Mouse (Mus musculus) retina, postnatal 1 day (tissue): ENCODE results near the gene Cobll1.

Source experiments
- DNase-seq: peaks from one replicate; pipeline ENCODE4 v3.0.0-alpha.2; 2012

Gene Cobll1

DNA sequence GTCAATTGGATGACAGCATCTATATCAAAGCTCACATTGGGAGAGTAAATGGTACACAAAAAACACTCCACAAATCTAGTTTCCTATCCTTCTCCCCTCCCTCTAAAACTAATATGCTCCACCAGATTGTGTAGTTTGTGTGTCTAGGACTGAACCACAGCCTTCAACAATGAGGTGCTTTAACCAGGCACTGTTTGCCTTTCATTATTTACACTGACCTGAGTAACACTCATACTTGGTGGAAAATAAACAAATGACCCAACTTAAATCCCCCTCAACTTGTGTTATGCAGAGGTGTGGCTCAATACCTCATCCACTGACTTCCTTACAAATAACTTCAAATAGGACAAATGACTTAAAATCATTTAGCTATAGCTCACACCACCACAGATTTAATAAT, 155.8 kb downstream of the Cobll1 start:
- DNase-seq = no peak

DNA sequence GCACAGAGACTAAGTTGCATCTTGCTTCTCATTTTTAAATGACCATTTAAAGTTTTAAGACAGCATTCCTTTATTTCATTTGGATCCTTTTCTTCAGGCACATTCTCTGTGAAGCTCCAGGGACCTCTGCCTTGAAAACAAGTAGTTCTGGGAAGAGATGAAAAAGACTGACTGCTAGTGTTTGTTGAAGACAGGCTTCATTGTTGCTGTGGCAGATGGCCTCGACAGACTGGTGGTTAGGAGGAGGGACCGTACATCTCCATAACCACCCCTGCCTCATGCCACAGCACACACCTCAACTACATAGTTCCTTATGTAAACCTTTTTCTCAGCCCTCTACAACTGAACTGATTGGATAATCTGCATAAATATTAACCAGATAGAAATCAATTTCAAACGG, 161.7 kb downstream of the Cobll1 start:
- no peak for DNase-seq

DNA sequence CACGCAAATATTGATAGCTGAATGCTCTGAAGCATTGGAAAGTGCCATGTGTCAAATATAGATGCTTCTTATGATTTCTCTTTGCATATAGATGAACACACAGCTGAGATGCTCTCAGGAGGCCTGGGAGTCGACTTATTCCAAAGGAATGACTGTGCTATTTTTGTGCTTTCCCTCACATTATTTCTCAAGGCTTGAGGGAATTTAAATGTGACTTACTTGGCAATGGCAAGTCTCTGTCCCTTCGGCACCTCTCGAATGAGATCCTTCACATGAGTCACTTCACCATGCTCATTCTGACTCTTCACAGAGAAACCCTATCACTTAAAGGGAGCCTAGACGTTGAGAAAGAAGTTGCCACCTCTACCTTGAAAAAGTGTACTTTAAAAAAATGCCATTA, 163.4 kb downstream of the Cobll1 start:
- DNase-seq = no peak

DNA sequence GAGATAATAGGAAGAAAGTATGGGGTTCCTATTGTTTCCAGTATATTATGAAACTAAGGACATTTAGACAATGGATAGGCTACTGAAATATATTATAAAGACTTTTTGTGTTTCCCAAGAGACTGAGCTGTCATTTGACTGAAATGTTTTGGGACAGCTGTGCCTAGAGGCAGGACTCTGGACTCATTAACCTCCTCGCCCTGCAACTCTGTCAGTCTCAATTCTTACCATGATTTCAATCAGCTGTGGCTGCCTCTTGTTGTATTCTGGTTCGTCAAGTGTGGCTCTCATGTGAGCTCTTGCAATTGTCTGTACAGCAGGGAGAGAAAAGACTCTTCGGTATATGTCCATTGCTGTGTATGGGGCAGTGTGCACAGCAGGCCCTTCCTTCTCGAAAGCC, 163.8 kb downstream of the Cobll1 start:
- peak; percentile 75 for DNase-seq

DNA sequence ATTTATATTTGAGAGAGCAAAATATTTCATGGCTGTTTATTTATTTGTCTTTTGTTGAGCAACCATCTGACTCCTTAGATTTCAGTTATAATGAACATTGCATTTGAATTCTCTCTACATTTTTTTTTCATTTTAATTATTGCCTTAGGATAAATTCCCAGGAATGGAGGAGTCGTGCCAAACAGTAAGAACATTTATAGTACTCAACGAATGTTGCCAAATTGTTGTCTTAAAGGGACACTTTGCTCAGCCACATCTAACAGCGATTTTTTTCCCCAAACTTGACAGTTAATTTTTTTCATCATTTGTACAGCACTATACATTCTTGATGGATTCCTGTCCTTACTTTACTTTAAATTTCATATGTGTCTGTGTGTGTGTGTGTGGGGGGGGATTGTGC, 167.0 kb downstream of the Cobll1 start:
- no peak for DNase-seq

DNA sequence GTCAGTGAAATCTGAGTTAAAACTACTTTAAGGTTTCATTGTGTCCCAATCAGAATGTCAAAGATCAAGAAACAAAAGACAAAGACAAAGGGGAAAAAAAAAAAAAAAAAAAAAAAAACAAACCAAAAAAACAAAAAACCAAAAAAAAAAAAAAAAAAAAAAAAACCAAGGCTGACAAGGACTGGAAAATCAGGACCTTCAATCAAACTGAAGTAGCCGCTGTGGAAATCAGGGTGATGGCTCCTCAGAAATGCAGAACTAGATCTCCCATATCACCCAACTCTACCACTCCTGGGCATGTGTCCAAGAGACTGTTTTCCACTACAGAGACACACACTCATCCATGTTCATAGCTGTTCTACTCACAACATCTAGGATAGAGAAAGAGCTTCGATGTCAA, 185.4 kb downstream of the Cobll1 start:
- DNase-seq = no peak

DNA sequence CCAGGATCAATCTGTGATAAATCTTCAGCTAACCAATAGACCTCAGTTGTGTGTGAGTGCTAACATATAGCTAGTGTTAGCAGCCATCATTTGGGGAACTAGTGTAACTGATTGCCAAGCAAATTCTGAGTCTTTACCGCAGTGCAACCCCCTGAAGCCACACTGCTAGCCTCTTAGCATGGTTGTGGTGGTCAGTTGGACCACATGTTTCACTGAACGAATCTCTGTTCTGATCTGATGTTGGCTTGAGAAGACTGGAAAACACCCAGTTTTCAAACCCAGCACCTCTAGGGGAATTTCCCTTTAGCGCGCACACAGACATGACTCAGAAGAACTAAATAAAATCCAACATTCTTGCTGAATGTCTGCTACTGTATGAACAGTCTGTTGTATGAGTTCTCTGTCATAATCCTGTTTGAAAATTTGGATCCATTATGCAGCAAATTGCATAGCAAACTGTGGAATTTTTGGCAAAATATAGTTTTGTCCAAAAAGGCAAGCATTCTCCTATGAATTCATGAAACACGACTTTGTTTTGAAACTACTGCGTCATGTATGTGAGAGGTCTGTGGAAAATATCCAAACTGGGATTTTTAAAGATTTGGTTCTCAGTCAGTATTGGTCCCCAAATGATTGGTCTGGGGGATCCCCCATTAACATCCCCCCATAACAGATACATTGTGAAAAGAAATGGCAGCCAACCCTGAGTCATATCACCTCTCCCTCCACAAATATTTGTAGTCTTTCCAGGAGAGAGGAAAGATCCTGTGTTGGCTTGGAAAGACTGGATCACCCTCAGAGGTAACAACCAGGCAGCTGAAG, 186.8 kb downstream of the Cobll1 start:
- DNase-seq = no peak

DNA sequence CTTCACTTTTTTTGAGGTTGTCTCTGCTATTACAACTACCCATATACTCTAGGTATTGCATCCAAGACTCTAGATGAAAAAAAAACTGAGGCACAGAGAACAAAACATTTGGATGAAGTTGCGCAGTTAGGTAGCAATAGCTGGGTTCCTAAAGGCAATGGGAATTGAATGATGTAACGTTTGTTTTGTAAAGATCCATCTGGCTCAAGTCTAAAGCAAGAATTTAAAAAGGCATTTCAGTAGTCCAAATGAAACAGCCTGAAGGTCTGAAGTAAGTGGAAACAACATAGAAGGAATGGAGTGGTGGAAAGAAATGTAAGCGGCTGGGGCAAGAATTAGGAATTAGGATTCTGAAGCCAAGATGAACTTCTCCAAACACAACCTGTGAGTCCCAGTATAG, 188.4 kb downstream of the Cobll1 start:
- no peak for DNase-seq

DNA sequence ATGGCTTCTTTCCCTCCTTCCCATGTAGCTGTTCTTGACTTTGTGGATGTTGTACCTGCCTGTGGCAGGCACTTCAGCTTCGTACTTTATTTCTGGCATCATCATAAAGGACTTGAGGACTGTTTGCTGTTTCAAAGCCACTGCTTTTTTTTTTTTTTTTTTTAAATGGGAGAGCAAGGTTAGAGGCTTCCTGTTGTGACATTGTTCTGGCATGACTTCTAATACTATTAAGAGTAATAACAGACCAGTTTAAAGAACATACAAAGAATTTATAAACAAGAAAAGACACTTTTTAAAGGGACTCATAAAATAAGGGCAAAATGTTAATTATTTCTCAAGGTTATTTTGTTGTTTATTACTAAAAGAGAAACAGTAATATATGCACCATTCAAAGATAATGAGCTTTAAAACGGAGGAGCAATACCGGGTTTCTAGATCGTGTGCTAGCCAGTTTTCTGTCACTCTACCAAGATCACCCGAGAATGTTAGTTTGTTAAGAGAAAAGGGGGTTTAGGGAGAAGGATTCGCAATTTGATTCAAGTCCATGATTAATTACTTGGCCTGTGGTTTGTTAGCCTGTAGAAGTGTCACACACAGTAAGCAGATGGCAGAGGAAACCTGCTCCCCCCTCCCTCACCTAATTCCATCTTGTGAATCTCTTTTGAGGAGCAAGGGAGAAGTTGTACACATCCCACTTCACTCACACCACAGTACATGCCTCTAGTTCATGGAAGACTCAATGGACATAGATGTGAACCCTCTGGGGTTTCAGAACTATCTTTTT, 190.8 kb downstream of the Cobll1 start:
- no peak for DNase-seq
